Mouse (Mus musculus) liver, adult 2 months (tissue): ENCODE measurements around the gene Cryzl1.

ENCODE experiments used
- CTCF ChIP-seq: fragments of 200-500 bp; IDR thresholded peaks from 2 replicates; pipeline ENCODE4 v1.5.1; 2011; ENCODE audit warnings: low read depth, low read length, control low read depth
- POLR2A ChIP-seq: fragments of 200-500 bp; IDR thresholded peaks from 2 replicates; pipeline ENCODE4 v1.6.1; 2011; ENCODE audit warnings: low read length, control low read depth; ENCODE audit not compliant: insufficient read depth; ENCODE audit errors: extremely low read depth

GRCm38 (mm10) chr16:91655285-91655684 is 73.5 kb downstream of the Cryzl1 start:
- TF ChIP-seq POLR2A (no peak), CTCF (no peak)
